Mouse (Mus musculus): ENCODE results near the gene Hivep3. TPM values are rescaled to one million over a fixed set of nuclear protein-coding genes. Genes with fewer than 3 reads are reported as not detected.

The Hivep3 gene
- total and polyA plus RNA-seq, 2 experiments, result 0.95 to 1.5 TPM

DNA sequence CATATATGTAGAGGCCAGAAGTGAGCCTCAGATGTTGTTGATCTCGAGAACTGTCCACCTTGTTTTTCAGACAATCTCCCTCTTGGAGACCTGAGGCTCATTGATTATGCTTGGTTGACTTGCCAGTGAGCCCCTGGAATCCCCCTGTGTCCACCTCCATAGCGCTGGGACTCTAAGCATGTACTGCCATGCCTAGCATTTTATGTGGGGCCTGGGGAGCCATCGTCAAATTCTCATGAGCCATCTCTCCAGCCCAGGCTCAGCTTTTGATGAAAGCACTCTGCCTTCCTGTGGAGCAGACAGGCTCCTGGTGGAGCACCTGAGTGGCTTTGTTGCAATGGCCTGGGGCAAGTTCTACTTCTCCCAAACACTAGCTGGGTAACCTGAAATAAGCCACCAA, 316.3 kb downstream of the Hivep3 start:
- no peaks in the 10 kb centered on the region for H3K27me3 ChIP-seq (ENCODE audit: control insufficient read depth, insufficient read depth, low read length)
- TF ChIP-seq POLR2A (IDR thresholded peaks at IDR 0.05; ENCODE audit: extremely low read depth, insufficient read depth, low read length) (no peak), CTCF (IDR thresholded peaks at IDR 0.05; ENCODE audit: low read depth, low read length) (no peak)
- no peak for DNase-seq (ENCODE audit: extremely low read depth, low read depth, low spot score)
- no peak overlapping the region for H3K4me3 ChIP-seq (ENCODE audit: insufficient read depth, low read depth, low read length)
- H3K36me3 ChIP-seq (ENCODE audit: control insufficient read depth, insufficient read depth, low read length), result no peaks in the 10 kb centered on the region
- no peaks in the 10 kb centered on the region for H3K4me1 ChIP-seq (ENCODE audit: control insufficient read depth, insufficient read depth, low read length)
- no peaks in the 10 kb centered on the region for H3K79me2 ChIP-seq (ENCODE audit: control insufficient read depth, insufficient read depth, low read length)
- 98% methylated on average over 3 of the region's 3 CpGs for WGBS
- no peak overlapping the region for H3K9ac ChIP-seq (ENCODE audit: low read depth, low read length)
- H3K27ac ChIP-seq (replicated peaks; ENCODE audit: insufficient read depth, low read depth, low read length), result no peak overlapping the region

DNA sequence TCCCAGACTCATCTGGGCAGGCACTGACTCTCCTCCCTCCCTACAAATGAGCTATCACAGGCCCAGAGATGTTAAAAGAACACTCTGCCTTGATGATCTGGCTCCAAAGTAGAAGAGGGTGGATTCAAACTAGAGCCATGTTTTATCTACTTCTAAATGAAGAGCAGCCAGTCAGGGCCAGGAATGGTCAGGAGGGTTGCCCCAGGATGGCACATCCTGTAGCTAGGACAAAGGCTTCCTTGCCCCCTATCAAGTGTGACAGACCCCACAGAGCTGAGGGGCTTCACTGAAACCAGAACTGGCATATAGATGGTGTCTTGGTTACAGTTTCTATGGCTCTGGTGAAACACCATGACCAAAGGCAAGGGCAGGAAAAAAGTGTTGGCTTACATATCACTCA, 318.9 kb downstream of the Hivep3 start:
- Histone ChIP-seq H3K27ac (replicated peaks; ENCODE audit: insufficient read depth, low read depth, low read length) (no peak overlapping the region), H3K79me2 (ENCODE audit: control insufficient read depth, insufficient read depth, low read length) (no peaks in the 10 kb centered on the region), H3K4me3 (ENCODE audit: insufficient read depth, low read depth, low read length) (no peak overlapping the region), H3K9ac (ENCODE audit: low read depth, low read length) (no peak overlapping the region), H3K36me3 (ENCODE audit: control insufficient read depth, insufficient read depth, low read length) (no peaks in the 10 kb centered on the region), H3K27me3 (ENCODE audit: control insufficient read depth, insufficient read depth, low read length) (no peaks in the 10 kb centered on the region), H3K4me1 (ENCODE audit: control insufficient read depth, insufficient read depth, low read length) (no peaks in the 10 kb centered on the region)
- no peak for TF ChIP-seq POLR2A (IDR thresholded peaks at IDR 0.05; ENCODE audit: extremely low read depth, insufficient read depth, low read length)
- TF ChIP-seq CTCF (IDR thresholded peaks at IDR 0.05; ENCODE audit: low read depth, low read length), result no peak
- DNase-seq (ENCODE audit: extremely low read depth, low read depth, low spot score), result no peak

DNA sequence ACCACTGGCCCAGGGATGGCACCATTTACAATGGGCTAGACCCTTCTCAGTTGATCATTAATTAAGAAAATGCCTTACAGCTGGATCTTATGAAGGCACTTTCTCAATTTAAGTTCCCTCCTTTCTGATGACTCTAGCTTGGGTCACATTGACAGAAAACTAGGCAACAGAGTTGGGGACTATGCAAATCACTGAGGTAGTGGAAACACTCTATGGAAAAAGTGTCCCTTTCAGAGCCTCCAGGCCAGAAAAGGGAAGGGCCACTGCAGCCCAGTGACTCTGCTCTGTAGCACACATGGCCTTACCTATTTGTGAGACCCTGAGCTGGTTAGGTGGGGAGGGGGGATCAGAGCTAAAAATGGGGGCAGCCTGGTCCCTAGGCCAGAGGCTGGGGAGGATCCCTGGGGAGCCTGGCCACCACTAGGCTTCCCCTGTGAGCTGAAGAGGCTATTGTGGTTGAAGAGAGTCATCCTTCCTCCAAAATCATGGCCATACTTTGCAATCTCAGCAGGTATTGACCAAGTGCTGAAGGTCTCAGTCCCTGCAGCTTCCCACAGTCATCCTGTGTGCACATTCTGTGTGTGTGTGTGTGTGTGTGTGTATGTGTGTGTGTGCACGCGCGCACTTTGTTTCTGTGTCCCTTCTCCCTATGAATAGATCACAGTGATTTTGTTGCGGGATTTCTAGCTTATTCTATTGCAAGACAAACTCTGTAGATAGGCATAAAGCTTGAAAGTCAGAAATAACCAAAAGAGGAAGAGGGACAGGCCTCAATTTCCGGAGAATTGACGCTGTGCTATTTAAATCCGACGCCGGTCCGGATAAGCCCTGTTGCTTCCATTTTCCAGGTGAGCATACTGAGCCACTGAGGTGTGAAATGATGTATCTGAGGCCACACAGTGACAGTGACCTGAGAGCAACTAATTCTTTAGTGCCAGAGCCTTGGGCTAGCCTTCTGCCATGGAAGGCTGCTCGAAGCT, 319.7 kb downstream of the Hivep3 start:
- WGBS, result 84% methylated on average over 11 of the region's 11 CpGs
- H3K27ac ChIP-seq (replicated peaks; ENCODE audit: insufficient read depth, low read depth, low read length), result no peak overlapping the region

DNA sequence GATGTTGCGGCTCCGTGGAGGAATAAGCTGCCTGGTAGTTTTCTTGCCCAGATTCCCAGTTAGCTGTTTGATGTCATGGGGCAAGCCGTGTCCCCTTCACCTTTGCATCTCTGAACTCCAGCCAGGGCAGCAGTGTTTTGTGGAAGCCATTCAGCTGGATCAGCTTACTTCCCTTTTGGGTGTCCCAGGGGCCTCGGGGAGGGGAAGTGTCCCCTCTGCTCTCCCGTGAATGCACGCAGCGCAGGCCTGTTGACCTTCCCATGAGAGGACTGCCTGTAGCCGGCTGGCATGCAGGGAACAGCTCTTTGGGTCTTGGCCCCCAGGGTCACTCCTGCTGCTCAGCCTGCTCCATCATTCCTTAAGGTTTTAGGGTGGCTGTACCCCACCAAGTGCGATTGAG, 320.6 kb downstream of the Hivep3 start:
- 65% methylated on average over 9 of the region's 9 CpGs for WGBS
- no peak overlapping the region for H3K9ac ChIP-seq (ENCODE audit: low read depth, low read length)
- H3K4me3 ChIP-seq (ENCODE audit: insufficient read depth, low read depth, low read length), result no peak overlapping the region
- H3K79me2 ChIP-seq (ENCODE audit: control insufficient read depth, insufficient read depth, low read length), result no peaks in the 10 kb centered on the region
- DNase-seq (ENCODE audit: extremely low read depth, low read depth, low spot score), result no peak
- no peaks in the 10 kb centered on the region for H3K36me3 ChIP-seq (ENCODE audit: control insufficient read depth, insufficient read depth, low read length)
- TF ChIP-seq CTCF (IDR thresholded peaks at IDR 0.05; ENCODE audit: low read depth, low read length), result no peak
- no peak for TF ChIP-seq POLR2A (IDR thresholded peaks at IDR 0.05; ENCODE audit: extremely low read depth, insufficient read depth, low read length)
- H3K4me1 ChIP-seq (ENCODE audit: control insufficient read depth, insufficient read depth, low read length), result no peaks in the 10 kb centered on the region
- H3K27ac ChIP-seq (replicated peaks; ENCODE audit: insufficient read depth, low read depth, low read length), result no peak overlapping the region
- H3K27me3 ChIP-seq (ENCODE audit: control insufficient read depth, insufficient read depth, low read length), result no peaks in the 10 kb centered on the region

More for the DNA sequence above, 319.7 kb downstream of the Hivep3 start:
- Histone ChIP-seq H3K9ac (ENCODE audit: low read depth, low read length) (no peak overlapping the region), H3K79me2 (ENCODE audit: control insufficient read depth, insufficient read depth, low read length) (no peaks in the 10 kb centered on the region), H3K36me3 (ENCODE audit: control insufficient read depth, insufficient read depth, low read length) (no peaks in the 10 kb centered on the region), H3K4me1 (ENCODE audit: control insufficient read depth, insufficient read depth, low read length) (no peaks in the 10 kb centered on the region), H3K4me3 (ENCODE audit: insufficient read depth, low read depth, low read length) (no peak overlapping the region), H3K27me3 (ENCODE audit: control insufficient read depth, insufficient read depth, low read length) (no peaks in the 10 kb centered on the region)
- no peak for TF ChIP-seq CTCF (IDR thresholded peaks at IDR 0.05; ENCODE audit: low read depth, low read length)
- no peak for TF ChIP-seq POLR2A (IDR thresholded peaks at IDR 0.05; ENCODE audit: extremely low read depth, insufficient read depth, low read length)
- no peak for DNase-seq (ENCODE audit: extremely low read depth, low read depth, low spot score)

DNA sequence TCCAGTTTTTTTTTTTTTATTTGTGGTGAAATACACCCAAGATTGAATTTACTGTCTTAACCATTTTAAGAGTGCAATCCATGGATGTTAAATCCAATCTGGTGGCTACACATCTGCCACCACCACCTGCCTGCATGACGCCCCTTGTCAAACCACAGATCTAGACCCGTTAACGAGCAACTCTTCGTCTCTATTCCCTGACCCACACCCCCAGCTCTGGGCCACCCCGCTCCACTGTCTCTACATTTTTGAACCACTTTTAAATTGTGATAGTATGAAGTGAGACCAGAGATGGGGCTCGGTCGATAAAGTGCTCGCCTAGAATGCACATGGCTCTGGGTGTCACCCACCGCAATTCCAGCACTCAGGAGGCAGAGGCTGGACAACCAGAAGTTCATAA, 322.9 kb downstream of the Hivep3 start:
- Histone ChIP-seq H3K9ac (ENCODE audit: low read depth, low read length) (no peak overlapping the region), H3K4me1 (ENCODE audit: control insufficient read depth, insufficient read depth, low read length) (no peaks in the 10 kb centered on the region), H3K27me3 (ENCODE audit: control insufficient read depth, insufficient read depth, low read length) (no peaks in the 10 kb centered on the region), H3K36me3 (ENCODE audit: control insufficient read depth, insufficient read depth, low read length) (no peaks in the 10 kb centered on the region), H3K27ac (replicated peaks; ENCODE audit: insufficient read depth, low read depth, low read length) (no peak overlapping the region), H3K4me3 (ENCODE audit: insufficient read depth, low read depth, low read length) (no peak overlapping the region), H3K79me2 (ENCODE audit: control insufficient read depth, insufficient read depth, low read length) (no peaks in the 10 kb centered on the region)
- no peak for TF ChIP-seq POLR2A (IDR thresholded peaks at IDR 0.05; ENCODE audit: extremely low read depth, insufficient read depth, low read length)
- TF ChIP-seq CTCF (IDR thresholded peaks at IDR 0.05; ENCODE audit: low read depth, low read length), result no peak
- DNase-seq (ENCODE audit: extremely low read depth, low read depth, low spot score), result no peak
- WGBS, result 96% methylated on average over 9 of the region's 9 CpGs

DNA sequence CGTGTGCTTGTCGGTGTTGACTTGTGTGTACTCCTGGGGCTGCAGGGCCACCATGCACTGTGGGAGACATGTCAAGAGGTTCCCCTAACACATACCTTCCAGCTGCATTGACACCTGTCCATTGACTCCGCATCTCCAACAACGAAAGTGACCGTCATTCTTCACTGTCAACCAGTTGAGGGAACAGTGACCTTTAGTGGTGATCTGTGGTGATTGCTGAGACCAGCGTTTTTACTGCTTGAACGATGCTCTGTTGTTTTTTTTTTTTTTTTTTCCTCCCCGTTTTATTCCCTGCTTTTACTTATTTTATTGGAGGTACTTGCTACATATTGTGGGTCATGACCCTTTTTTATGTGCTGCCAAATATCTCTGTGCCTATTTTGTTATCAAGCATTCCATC, 323.9 kb downstream of the Hivep3 start:
- no peak for DNase-seq (ENCODE audit: extremely low read depth, low read depth, low spot score)
- Histone ChIP-seq H3K4me1 (ENCODE audit: control insufficient read depth, insufficient read depth, low read length) (no peaks in the 10 kb centered on the region), H3K27ac (replicated peaks; ENCODE audit: insufficient read depth, low read depth, low read length) (no peak overlapping the region), H3K9ac (ENCODE audit: low read depth, low read length) (no peak overlapping the region), H3K27me3 (ENCODE audit: control insufficient read depth, insufficient read depth, low read length) (no peaks in the 10 kb centered on the region), H3K79me2 (ENCODE audit: control insufficient read depth, insufficient read depth, low read length) (no peaks in the 10 kb centered on the region), H3K4me3 (ENCODE audit: insufficient read depth, low read depth, low read length) (no peak overlapping the region), H3K36me3 (ENCODE audit: control insufficient read depth, insufficient read depth, low read length) (no peaks in the 10 kb centered on the region)
- TF ChIP-seq CTCF (IDR thresholded peaks at IDR 0.05; ENCODE audit: low read depth, low read length) (no peak), POLR2A (IDR thresholded peaks at IDR 0.05; ENCODE audit: extremely low read depth, insufficient read depth, low read length) (no peak)
- WGBS, result 77% methylated on average over 8 of the region's 8 CpGs
